Mouse (Mus musculus) embryonic fibroblast, embryonic 13.5 days (primary cell): Measurements from ENCODE around the gene Grb14.

Source experiments
- CTCF ChIP-seq: IDR thresholded peaks from 2 replicates; pipeline ENCODE4 v1.5.1; 2011; ENCODE audit warnings: mild to moderate bottlenecking, control low read depth, low read length, moderate library complexity, borderline replicate concordance; ENCODE audit not compliant: insufficient read depth
- POLR2A ChIP-seq: IDR thresholded peaks from 2 replicates; pipeline ENCODE4 v1.6.1; 2011; ENCODE audit warnings: low read depth, mild to moderate bottlenecking, control low read depth, low read length, moderate library complexity

DNA sequence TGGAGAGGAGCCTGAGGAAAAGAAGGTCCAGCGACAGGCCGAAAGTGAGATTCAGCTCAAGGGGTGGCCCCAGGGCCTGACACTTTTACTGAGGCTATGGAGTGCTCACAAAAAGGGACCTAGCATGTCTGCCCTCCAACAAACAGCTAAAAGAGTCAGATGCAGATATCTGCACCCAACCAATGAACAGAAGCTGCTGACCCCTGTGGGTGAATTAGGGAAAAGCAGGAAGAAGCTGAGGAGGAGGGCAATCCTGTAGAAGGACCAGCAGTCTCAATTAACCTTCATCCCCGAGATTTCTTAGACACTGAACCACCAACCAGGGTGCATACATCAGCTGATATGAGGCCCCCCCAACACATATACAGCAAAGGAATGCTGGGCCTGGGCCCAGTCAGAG is 77.3 kb downstream of the Grb14 start:
- TF ChIP-seq POLR2A (no peak), CTCF (no peak)
